Mouse (Mus musculus) CH12.LX (cell line): ENCODE data around the gene Olfr923.

Experiments
- CHD1 ChIP-seq: IDR thresholded peaks from 2 replicates; pipeline ENCODE4 v1.6.1; 2012; ENCODE audit warnings: low read depth, low read length, improper control_type of control experiment, inconsistent platforms
- CTCF ChIP-seq, 2 experiments: IDR thresholded peaks in 1 of 2; conservative IDR thresholded peaks in 1 of 2; 2 replicates each; pipeline ENCODE4 v1.5.1; 2011 to 2012; ENCODE audit warnings: low read depth in 2 of 2, low read length in 2 of 2, improper control_type of control experiment in 1 of 2, inconsistent platforms in 1 of 2, mild to moderate bottlenecking in 1 of 2, moderate library complexity in 1 of 2
- EP300 ChIP-seq: IDR thresholded peaks from 2 replicates; pipeline ENCODE4 v1.6.1; 2011; ENCODE audit warnings: low read length, improper control_type of control experiment
- GABPA ChIP-seq: IDR thresholded peaks from 2 replicates; pipeline ENCODE4 v1.6.1; 2012; ENCODE audit warnings: low read depth, low read length, improper control_type of control experiment, inconsistent platforms; ENCODE audit not compliant: insufficient replicate concordance
- IRF4 ChIP-seq: IDR thresholded peaks from 2 replicates; pipeline ENCODE4 v1.6.1; 2014; ENCODE audit warnings: low read depth, mild to moderate bottlenecking, inconsistent platforms, low read length, improper control_type of control experiment
- MYC ChIP-seq: IDR thresholded peaks from 2 replicates; pipeline ENCODE4 v1.6.1; 2011; ENCODE audit warnings: low read depth, mild to moderate bottlenecking, improper control_type of control experiment, low read length
- NELFE ChIP-seq: IDR thresholded peaks from 2 replicates; pipeline ENCODE4 v1.6.1; 2011; ENCODE audit warnings: low read depth, low read length, improper control_type of control experiment
- NRF1 ChIP-seq: IDR thresholded peaks from 2 replicates; pipeline ENCODE4 v1.6.1; 2014; ENCODE audit warnings: low read depth, mild to moderate bottlenecking, inconsistent platforms, low read length, improper control_type of control experiment, moderate library complexity
- SMC3 ChIP-seq: IDR thresholded peaks from 2 replicates; pipeline ENCODE4 v1.6.1; 2011; ENCODE audit warnings: low read depth, low read length, improper control_type of control experiment
- ZNF384 ChIP-seq: IDR thresholded peaks from 2 replicates; pipeline ENCODE4 v1.6.1; 2012; ENCODE audit warnings: low read depth, low read length, improper control_type of control experiment, inconsistent platforms

GRCm38 (mm10) chr9:38805696-38806095 is 20.6 kb upstream of the Olfr923 start:
- TF ChIP-seq EP300 (no peak), CTCF (conservative IDR thresholded peaks at IDR 0.05 in 1 of 2, IDR thresholded peaks at IDR 0.05 in 1 of 2; ENCODE audit: low read depth in 2 of 2, low read length in 2 of 2) (0 out of 4 replicates have a peak, but pooled peaks of 1 of the 2 experiments have one; percentile 1), ZNF384 (no peak), GABPA (no peak), IRF4 (no peak), NRF1 (no peak), MYC (no peak), NELFE (no peak), CHD1 (no peak), SMC3 (no peak)
